Mouse (Mus musculus) kidney, embryonic 16.5 days (tissue): Measurements from ENCODE around the gene Tmem247. TPM values are rescaled to one million over a fixed set of nuclear protein-coding genes. Genes with fewer than 3 reads are reported as not detected.

Experiments used
- ATAC-seq: fragments of 200-750 bp; cut with Nextera tagmentation; 2 replicates; pipeline ENCODE4 v1.8.0; 2017; ENCODE audit warnings: moderate TSS enrichment; ENCODE audit not compliant: low FRiP score, low TSS enrichment
- H3K27ac ChIP-seq: fragments of 300-500 bp; sonication (generic); 2 replicates; pipeline ENCODE4 v1.5.1; 2014; ENCODE audit warnings: low read length
- H3K27me3 ChIP-seq: fragments of 300-500 bp; sonication (generic); 2 replicates; pipeline ENCODE4 v1.6.1; 2014; ENCODE audit warnings: low read length, control low read depth, mixed read lengths; ENCODE audit not compliant: insufficient read depth
- H3K36me3 ChIP-seq: fragments of 300-500 bp; sonication (generic); 2 replicates; pipeline ENCODE4 v1.6.1; 2014; ENCODE audit warnings: low read length, control low read depth, mixed read lengths; ENCODE audit not compliant: insufficient read depth
- H3K4me1 ChIP-seq: fragments of 300-500 bp; sonication (generic); 2 replicates; pipeline ENCODE4 v1.6.1; 2014; ENCODE audit warnings: low read length, control low read depth, mixed read lengths; ENCODE audit not compliant: insufficient read depth
- H3K4me2 ChIP-seq: fragments of 300-500 bp; sonication (generic); replicated peaks from 2 replicates; pipeline ENCODE4 v1.6.1; 2014; ENCODE audit warnings: low read depth, low read length
- H3K4me3 ChIP-seq: fragments of 300-500 bp; sonication (generic); 2 replicates; pipeline ENCODE4 v1.5.1; 2014; ENCODE audit warnings: mild to moderate bottlenecking, low read length
- H3K9ac ChIP-seq: fragments of 300-500 bp; sonication (generic); replicated peaks from 2 replicates; pipeline ENCODE4 v1.6.1; 2014; ENCODE audit warnings: low read length
- H3K9me3 ChIP-seq: fragments of 300-500 bp; sonication (generic); 2 replicates; pipeline ENCODE4 v1.6.1; 2016; ENCODE audit warnings: low read length, control low read depth
- WGBS: fragments of 180-500 bp; shearing (Covaris S2); extraction: QIAGEN DNeasy Blood & Tissue Kit; methylation state at CpG from one replicate; pipeline ENCODE4 v1.1.7; 2014; 5-methylcytosine and 5-hydroxymethylcytosine counted together
- polyA plus RNA-seq: library from polyadenylated mRNA; unstranded; fragments of >200 nt; fragmentation: Nextera tagmentation; extraction: Ambion mirVana; gene quantifications from 2 replicates; pipeline ENCODE4 v1.2.1, GENCODE M21; 2015

The Tmem247 gene
- polyA plus RNA-seq, result not detected in 2 replicates

GRCm38 (mm10) chr17:86917048-86917447, at the start of gene Tmem247:
TSS of gene Tmem247 (plus strand) at chr17:86917348.
- WGBS, result 91% methylated on average over 10 of the region's 10 CpGs
- no peak within 1 kb of the TSS for H3K4me2 ChIP-seq
- no peaks in the 10 kb centered on the region for H3K27me3 ChIP-seq
- no peaks in the 10 kb centered on the region for H3K4me1 ChIP-seq
- no peak for ATAC-seq
- no peak within 1 kb of the TSS for H3K27ac ChIP-seq
- no peak within 1 kb of the TSS for H3K9ac ChIP-seq
- no peaks in the 10 kb centered on the region for H3K9me3 ChIP-seq
- no peaks in the 10 kb centered on the region for H3K36me3 ChIP-seq
- no peak within 1 kb of the TSS for H3K4me3 ChIP-seq

GRCm38 (mm10) chr17:86870586-86870985, 46.6 kb upstream of the Tmem247 start:
- no peaks in the 10 kb centered on the region for H3K27me3 ChIP-seq
- H3K4me3 ChIP-seq, result no peak overlapping the region
- H3K36me3 ChIP-seq, result no peaks in the 10 kb centered on the region
- 68% methylated on average over 8 of the region's 8 CpGs for WGBS
- no peaks in the 10 kb centered on the region for H3K4me1 ChIP-seq
- H3K27ac ChIP-seq, result no peak overlapping the region
- no peak overlapping the region for H3K9ac ChIP-seq
- no peak for ATAC-seq
- H3K9me3 ChIP-seq, result no peaks in the 10 kb centered on the region
- H3K4me2 ChIP-seq, result no peak overlapping the region

- H3K9ac ChIP-seq, result no peak overlapping the region
- no peaks in the 10 kb centered on the region for H3K36me3 ChIP-seq
- no peak overlapping the region for H3K4me2 ChIP-seq
- H3K4me3 ChIP-seq, result no peak overlapping the region
- H3K27ac ChIP-seq, result no peak overlapping the region
- WGBS, result 61% methylated on average over 6 of the region's 6 CpGs
- no peaks in the 10 kb centered on the region for H3K4me1 ChIP-seq
- ATAC-seq, result no peak
- no peaks in the 10 kb centered on the region for H3K27me3 ChIP-seq
- H3K9me3 ChIP-seq, result no peaks in the 10 kb centered on the region
Measured at GRCm38 (mm10) chr17:86872643-86873042, 44.5 kb upstream of the Tmem247 start.

- no peak for ATAC-seq
- Histone ChIP-seq H3K9ac (no peak overlapping the region), H3K9me3 (no peaks in the 10 kb centered on the region), H3K27me3 (no peaks in the 10 kb centered on the region), H3K4me3 (no peak overlapping the region), H3K4me1 (no peaks in the 10 kb centered on the region), H3K4me2 (no peak overlapping the region), H3K27ac (no peak overlapping the region), H3K36me3 (no peaks in the 10 kb centered on the region)
- WGBS, result 89% methylated on average over 9 of the region's 9 CpGs
Measured at GRCm38 (mm10) chr17:86876940-86877339, 40.2 kb upstream of the Tmem247 start.

GRCm38 (mm10) chr17:86877747-86878146, 39.4 kb upstream of the Tmem247 start:
- Histone ChIP-seq H3K27ac (no peak overlapping the region), H3K9ac (no peak overlapping the region), H3K36me3 (no peaks in the 10 kb centered on the region), H3K27me3 (no peaks in the 10 kb centered on the region), H3K4me3 (no peak overlapping the region), H3K9me3 (no peaks in the 10 kb centered on the region), H3K4me2 (no peak overlapping the region), H3K4me1 (no peaks in the 10 kb centered on the region)
- WGBS, result 86% methylated on average over 2 of the region's 2 CpGs
- ATAC-seq, result no peak

GRCm38 (mm10) chr17:86880056-86880455, 37.1 kb upstream of the Tmem247 start:
- no peak for ATAC-seq
- Histone ChIP-seq H3K9me3 (no peaks in the 10 kb centered on the region), H3K4me3 (no peak overlapping the region), H3K4me2 (no peak overlapping the region), H3K27ac (no peak overlapping the region), H3K9ac (no peak overlapping the region), H3K27me3 (no peaks in the 10 kb centered on the region), H3K4me1 (no peaks in the 10 kb centered on the region), H3K36me3 (no peaks in the 10 kb centered on the region)
- 82% methylated on average over 10 of the region's 10 CpGs for WGBS

GRCm38 (mm10) chr17:86880461-86881044, 36.6 kb upstream of the Tmem247 start:
- Histone ChIP-seq H3K27ac (no peak overlapping the region), H3K9me3 (no peaks in the 10 kb centered on the region), H3K27me3 (no peaks in the 10 kb centered on the region), H3K36me3 (no peaks in the 10 kb centered on the region), H3K4me2 (no peak overlapping the region), H3K9ac (no peak overlapping the region), H3K4me1 (no peaks in the 10 kb centered on the region), H3K4me3 (no peak overlapping the region)
- ATAC-seq, result no peak
- 81% methylated on average over 4 of the region's 4 CpGs for WGBS

- Histone ChIP-seq H3K4me2 (no peak overlapping the region), H3K9ac (no peak overlapping the region), H3K36me3 (no peaks in the 10 kb centered on the region), H3K4me3 (no peak overlapping the region), H3K9me3 (no peaks in the 10 kb centered on the region), H3K4me1 (no peaks in the 10 kb centered on the region), H3K27me3 (no peaks in the 10 kb centered on the region), H3K27ac (no peak overlapping the region)
- ATAC-seq, result no peak
- 89% methylated on average over 4 of the region's 4 CpGs for WGBS
Measured at GRCm38 (mm10) chr17:86895191-86895590, 22.0 kb upstream of the Tmem247 start.

- Histone ChIP-seq H3K27ac (no peak overlapping the region), H3K9me3 (no peaks in the 10 kb centered on the region), H3K4me2 (no peak overlapping the region), H3K36me3 (no peaks in the 10 kb centered on the region), H3K9ac (no peak overlapping the region), H3K4me1 (no peaks in the 10 kb centered on the region), H3K27me3 (no peaks in the 10 kb centered on the region), H3K4me3 (no peak overlapping the region)
- ATAC-seq, result no peak
- 91% methylated on average over 6 of the region's 6 CpGs for WGBS
Measured at GRCm38 (mm10) chr17:86897486-86898165, 19.5 kb upstream of the Tmem247 start.

- no peak for ATAC-seq
- no peak overlapping the region for H3K4me2 ChIP-seq
- H3K36me3 ChIP-seq, result no peaks in the 10 kb centered on the region
- WGBS, result 68% methylated on average over 5 of the region's 5 CpGs
- no peak overlapping the region for H3K9ac ChIP-seq
- H3K4me1 ChIP-seq, result peaks cover 5% of the 10 kb centered on the region; the same call in 1 of the 2 replicates
- no peaks in the 10 kb centered on the region for H3K27me3 ChIP-seq
- no peak overlapping the region for H3K4me3 ChIP-seq
- no peaks in the 10 kb centered on the region for H3K9me3 ChIP-seq
- H3K27ac ChIP-seq, result no peak overlapping the region
Measured at GRCm38 (mm10) chr17:86899821-86900220, 17.3 kb upstream of the Tmem247 start.
